Mouse (Mus musculus): ENCODE data around the gene Wdr72.

The Wdr72 gene

DNA sequence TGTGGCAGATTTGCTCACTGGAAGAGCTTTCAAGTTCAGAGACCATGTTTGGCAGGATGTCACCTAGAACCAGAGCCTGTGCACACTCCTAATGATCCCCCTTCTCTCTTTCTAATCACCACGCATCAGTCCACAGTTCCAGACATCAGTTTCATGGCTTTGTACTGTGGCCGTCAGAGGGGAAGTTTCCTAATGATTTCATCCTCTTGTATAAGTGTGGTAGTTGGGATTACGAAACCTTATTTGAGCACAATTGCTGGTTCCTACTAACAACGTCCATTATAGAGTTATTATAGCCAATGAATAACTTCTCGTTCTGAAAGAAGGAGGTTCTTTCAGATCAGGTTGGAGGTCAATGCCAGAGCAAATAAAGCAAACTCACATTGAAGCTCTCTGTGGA, 131.1 kb downstream of the Wdr72 start:
- DNase-seq (ENCODE audit: low spot score) = no peak

GRCm38 (mm10) chr9:74248084-74248483, 137.9 kb downstream of the Wdr72 start:
- DNase-seq (ENCODE audit: low spot score) = no peak

DNA sequence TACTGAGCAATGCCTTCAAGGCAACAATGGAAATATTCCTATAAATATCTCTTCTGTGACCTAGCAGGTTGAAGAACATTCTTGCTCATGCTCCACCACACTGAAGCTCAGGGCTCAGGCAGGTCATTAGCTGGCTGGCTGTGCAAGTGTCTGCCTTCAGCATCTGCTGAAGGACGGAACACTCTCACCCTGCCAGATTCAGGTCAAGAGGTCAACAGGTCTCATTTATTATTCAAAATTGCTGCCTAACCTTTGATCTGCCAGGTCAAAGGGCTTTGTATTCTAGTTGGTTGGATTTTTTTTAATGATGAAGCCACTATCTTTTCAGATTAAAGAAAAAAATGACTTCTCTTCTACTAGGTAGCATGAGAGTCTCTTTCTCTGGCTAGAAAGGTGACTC, 139.3 kb downstream of the Wdr72 start:
- no peak for DNase-seq (ENCODE audit: low spot score)

DNA sequence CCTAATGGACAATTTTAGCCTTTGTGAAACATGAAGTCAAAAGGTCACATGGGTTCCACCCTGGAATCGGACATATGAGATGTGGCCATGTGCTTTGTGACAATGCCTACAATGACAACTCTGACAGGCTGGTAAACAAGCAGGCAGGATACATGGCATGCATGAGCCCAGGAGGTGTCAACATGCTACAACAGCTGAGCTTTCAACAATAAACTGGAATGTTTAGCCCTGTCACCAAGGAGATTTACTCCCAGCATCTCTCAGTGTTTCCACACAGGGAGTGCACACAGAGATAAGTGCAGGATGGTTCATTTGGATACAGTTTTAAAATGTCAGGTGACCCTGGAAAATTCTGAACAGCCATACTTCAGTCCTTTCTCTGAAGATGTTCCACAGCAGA, 140.4 kb downstream of the Wdr72 start:
- no peak for DNase-seq (ENCODE audit: low spot score)

GRCm38 (mm10) chr9:74258389-74258788, 148.2 kb downstream of the Wdr72 start:
- no peak for DNase-seq (ENCODE audit: low spot score)

DNA sequence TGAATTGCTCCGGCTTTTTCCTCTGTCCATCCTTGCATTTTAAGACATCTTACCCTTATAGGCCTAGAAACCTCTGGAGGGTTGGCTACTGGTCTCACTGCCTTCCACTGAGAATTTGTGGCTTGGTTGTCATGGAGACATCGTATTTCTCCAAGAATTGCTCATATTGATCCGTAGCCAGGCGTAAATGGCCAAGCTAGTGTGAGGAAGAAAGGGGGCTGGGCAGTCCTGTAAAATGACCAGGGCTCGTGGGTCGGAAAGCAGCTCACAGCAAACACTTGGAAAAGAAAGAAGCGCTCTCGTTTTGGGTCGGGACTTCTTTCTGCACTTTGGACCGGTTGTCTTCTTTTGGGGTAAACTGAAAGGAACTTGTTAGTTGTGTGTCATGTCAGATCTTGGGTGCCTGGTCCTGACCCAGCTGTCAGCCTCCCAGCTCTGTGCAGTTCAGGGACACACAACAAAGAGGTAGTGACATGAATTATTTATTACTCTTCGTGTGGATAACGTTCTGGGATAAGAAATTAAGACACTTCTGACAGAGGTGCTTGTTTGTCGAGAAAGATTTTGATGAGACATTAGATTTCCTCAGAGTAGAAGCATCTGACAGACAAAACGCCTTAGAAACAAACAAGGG, 167.7 kb downstream of the Wdr72 start:
- DNase-seq (ENCODE audit: low spot score) = no peak

GRCm38 (mm10) chr9:74282072-74282471, 171.9 kb downstream of the Wdr72 start:
- no peak for DNase-seq (ENCODE audit: low spot score)

DNA sequence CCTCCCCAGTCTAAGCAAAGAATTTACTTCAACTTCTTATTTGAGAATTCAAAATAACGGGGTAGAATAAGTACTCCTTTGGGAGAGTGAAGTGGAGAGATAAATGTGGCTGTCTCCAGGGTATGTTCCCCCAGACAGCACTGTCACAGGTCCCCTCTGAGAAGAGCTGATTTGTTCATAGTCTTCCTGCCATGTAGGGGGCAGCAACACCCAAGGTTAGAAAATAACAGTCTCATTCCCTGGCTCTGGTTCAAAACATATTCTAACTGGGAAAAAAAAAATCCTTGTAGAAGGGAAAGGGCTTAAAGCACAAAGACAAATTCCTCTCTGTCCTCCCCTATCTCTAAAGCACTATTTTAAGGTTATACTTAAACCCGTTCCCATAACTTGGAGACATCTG, 176.1 kb downstream of the Wdr72 start:
- DNase-seq (ENCODE audit: low spot score) = no peak

GRCm38 (mm10) chr9:74294479-74294878, 184.3 kb downstream of the Wdr72 start:
- DNase-seq (ENCODE audit: low spot score) = no peak

DNA sequence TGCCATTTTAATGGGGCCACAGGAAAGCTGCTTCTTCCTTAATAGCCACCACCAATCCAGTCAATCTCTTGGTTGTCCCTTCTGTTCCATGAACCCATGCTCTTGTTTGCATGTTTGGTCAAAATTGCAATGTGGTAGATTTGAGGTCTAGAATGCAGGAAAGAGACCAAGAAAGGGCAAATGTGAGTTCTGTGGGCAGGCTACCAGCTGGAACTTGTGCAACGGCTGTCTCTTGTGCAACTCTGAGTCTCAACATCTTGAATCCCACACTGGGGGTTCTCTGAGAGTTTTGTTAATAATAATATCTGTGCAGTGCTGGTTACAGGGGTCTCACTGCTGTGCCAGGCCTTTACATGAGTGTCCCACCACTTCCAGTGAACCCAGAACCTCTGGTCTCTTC, 208.6 kb downstream of the Wdr72 start:
- DNase-seq (ENCODE audit: low spot score) = peak; percentile 14

GRCm38 (mm10) chr9:74324089-74324924, 214.2 kb downstream of the Wdr72 start:
- no peak for DNase-seq (ENCODE audit: low spot score)

DNA sequence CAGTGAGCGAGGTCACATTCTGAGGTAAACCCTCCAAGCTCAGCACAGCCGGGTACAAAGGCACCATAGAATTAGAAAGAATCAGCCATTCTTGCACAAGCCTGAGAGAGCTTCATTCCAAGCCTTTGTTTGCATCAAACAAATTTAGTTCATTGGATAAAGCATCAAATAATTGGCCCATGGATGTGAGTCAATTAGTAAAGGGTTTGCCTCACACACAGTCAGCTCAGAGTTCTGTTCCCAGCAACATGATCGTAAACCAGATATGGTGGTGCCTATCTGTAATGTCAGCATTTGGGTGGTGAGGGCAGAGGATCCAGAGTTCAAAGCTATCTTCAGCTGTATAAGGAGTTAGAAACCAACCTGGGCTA, 214.8 kb downstream of the Wdr72 start:
- no peak for DNase-seq (ENCODE audit: low spot score)

DNA sequence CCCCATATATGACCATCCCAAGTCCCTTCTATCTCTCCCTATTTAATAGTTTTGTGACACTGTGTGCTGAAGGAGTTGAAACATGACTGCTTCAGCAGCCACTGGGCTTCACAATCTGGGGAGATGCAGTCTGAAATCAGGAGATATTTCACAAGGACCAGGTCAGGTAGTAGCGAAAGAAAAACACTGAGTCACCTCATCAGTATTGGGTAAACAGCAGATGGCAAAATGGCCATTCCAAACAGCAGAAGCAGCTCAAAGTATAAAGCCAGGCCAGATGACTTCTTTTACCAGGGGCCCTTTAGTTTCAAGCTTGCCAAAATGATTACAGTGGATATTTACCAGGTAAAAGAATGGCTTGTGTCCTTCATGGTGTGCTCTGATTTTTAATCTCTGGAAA, 215.8 kb downstream of the Wdr72 start:
- DNase-seq (ENCODE audit: low spot score) = no peak

DNA sequence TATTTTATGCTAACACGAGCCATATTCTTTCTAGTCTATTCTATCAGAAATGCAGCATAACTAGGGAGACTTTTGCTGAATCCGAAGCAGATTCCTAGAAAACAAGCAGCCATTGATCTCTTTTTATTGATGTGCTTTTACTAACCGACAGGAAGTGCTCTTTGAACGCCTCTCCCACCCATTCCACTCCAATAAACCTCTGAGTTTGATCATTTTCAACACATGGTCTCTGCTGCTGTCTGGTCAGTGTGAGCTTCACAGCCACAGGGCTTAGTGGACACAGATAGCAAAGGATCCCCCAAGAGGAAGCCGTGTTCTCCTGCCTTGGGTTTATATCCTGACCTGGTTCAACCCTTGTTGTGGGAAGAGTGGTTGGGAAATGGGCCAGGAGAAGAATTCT, 218.7 kb downstream of the Wdr72 start:
- no peak for DNase-seq (ENCODE audit: low spot score)

DNA sequence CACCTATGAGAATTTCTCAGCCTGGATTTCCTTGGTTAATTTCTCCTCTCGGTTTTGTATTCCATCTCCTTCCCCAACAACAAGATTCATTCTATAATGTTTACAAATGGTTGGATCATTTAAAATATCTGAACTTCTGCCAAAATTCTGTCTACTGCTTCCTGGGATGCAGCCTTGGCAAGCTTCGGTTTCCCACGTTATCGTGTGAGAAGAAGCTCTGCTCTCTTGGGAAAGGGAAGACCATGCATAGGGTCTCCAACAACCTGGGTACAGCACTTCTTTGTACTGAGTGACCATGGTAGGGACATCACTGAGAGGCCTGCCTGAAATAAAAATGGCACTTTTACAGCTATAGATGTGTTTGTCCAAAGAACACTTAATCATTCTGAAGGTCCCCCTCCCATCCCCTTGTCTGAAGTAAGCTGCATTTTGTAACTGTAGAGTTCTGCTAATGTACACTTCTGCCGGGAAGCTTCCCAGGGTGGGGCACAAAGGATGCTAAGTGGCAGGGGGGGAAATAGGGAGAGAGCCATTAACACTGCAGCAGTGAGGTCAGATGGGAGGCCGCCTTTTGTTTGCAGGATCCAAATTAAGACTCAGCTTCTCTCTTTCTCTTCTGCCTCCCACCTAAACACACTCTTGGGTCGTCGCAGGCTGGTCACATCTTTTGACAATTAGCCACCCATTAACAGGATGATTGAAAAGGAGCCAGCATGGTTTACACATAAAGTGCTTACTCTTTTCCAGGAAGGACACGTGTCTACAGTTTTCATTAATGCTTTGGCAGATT, 220.7 kb downstream of the Wdr72 start:
- no peak for DNase-seq (ENCODE audit: low spot score)

- DNase-seq (ENCODE audit: low spot score) = no peak
Measured at GRCm38 (mm10) chr9:74332321-74332720, 222.2 kb downstream of the Wdr72 start.

All from ovary, postnatal 36 days (tissue).